Mouse (Mus musculus) liver, embryonic 13.5 days (tissue): ENCODE measurements around the gene Ppm1h. TPM values are rescaled to one million over a fixed set of nuclear protein-coding genes. Genes with fewer than 3 reads are reported as not detected.

Experiments used
- ATAC-seq: fragments of 200-750 bp; cut with Nextera tagmentation; 2 replicates; pipeline ENCODE4 v1.8.0; 2017; ENCODE audit warnings: low read depth, mild to moderate bottlenecking, moderate number of reproducible peaks, moderate library complexity
- DNase-seq: peaks from one replicate; pipeline ENCODE4 v3.0.0; 2022
- H3K27ac ChIP-seq: fragments of 300-500 bp; sonication (generic); 2 replicates; pipeline ENCODE4 v1.5.1; 2015; ENCODE audit warnings: moderate library complexity, mild to moderate bottlenecking, inconsistent platforms
- H3K27me3 ChIP-seq: fragments of 300-500 bp; sonication (generic); 2 replicates; pipeline ENCODE4 v1.6.1; 2015; ENCODE audit warnings: mild to moderate bottlenecking, inconsistent platforms
- H3K36me3 ChIP-seq: fragments of 300-500 bp; sonication (generic); 2 replicates; pipeline ENCODE4 v1.6.1; 2015; ENCODE audit warnings: mild to moderate bottlenecking, inconsistent platforms
- H3K4me1 ChIP-seq: fragments of 300-500 bp; sonication (generic); replicated peaks from 2 replicates; pipeline ENCODE4 v1.6.1; 2015; ENCODE audit warnings: inconsistent platforms
- H3K4me2 ChIP-seq: fragments of 300-500 bp; sonication (generic); 2 replicates; pipeline ENCODE4 v1.6.1; 2015; ENCODE audit warnings: inconsistent platforms, mild to moderate bottlenecking, moderate library complexity
- H3K4me3 ChIP-seq: fragments of 300-500 bp; sonication (generic); replicated peaks from 2 replicates; pipeline ENCODE4 v1.5.1; 2015; ENCODE audit warnings: mild to moderate bottlenecking, inconsistent platforms
- H3K9ac ChIP-seq: fragments of 300-500 bp; sonication (generic); 2 replicates; pipeline ENCODE4 v1.6.1; 2015; ENCODE audit warnings: mild to moderate bottlenecking, inconsistent platforms
- H3K9me3 ChIP-seq: fragments of 300-500 bp; sonication (generic); replicated peaks from 2 replicates; pipeline ENCODE4 v1.6.1; 2016; ENCODE audit warnings: inconsistent platforms
- WGBS: fragments of 180-500 bp; shearing (Covaris S2); methylation state at CpG from one replicate; pipeline ENCODE4 v1.1.7; 2015; ENCODE audit not compliant: insufficient replicate concordance; 5-methylcytosine and 5-hydroxymethylcytosine counted together
- polyA plus RNA-seq: library from polyadenylated mRNA; unstranded; fragments of >200 nt; fragmentation: Nextera tagmentation; extraction: Ambion mirVana; gene quantifications from 2 replicates; pipeline ENCODE4 v1.2.1, GENCODE M21; 2015

Ppm1h gene
- polyA plus RNA-seq, 1 experiment from 2014 or later, result 1.5 TPM

- H3K27ac ChIP-seq, result no peak overlapping the region
- no peak for DNase-seq
- no peaks in the 10 kb centered on the region for H3K27me3 ChIP-seq
- no peak overlapping the region for H3K4me3 ChIP-seq
- no peak overlapping the region for H3K9ac ChIP-seq
- no peaks in the 10 kb centered on the region for H3K9me3 ChIP-seq
- 60% methylated on average over 6 of the region's 6 CpGs for WGBS
- no peaks in the 10 kb centered on the region for H3K4me1 ChIP-seq
- no peaks in the 10 kb centered on the region for H3K36me3 ChIP-seq
- no peak for ATAC-seq
- no peak overlapping the region for H3K4me2 ChIP-seq
These were observed 143.0 kb downstream of the Ppm1h start for GRCm38 (mm10) chr10:122821549-122821948.

DNA sequence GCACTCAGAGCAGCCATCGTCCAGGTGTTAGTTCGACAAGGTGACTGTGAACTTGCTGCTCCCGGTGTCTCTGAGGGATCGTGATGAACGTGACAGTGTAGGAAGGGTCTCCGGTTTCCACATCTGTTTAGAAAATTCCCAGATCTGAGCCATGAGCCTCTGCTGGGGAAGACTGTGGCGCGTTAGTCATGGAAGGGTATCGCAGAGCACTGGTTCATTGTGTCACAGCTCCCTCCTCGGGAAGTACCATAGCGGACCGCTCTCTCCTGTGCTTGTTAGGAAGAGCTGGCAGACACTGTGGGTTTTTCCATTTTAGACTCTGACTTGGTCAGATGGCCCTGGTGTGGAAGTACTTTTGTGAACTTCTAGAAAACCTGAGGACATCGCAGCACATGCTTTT lies 145.1 kb downstream of the Ppm1h start:
- WGBS, result 78% methylated on average over 13 of the region's 13 CpGs

DNA sequence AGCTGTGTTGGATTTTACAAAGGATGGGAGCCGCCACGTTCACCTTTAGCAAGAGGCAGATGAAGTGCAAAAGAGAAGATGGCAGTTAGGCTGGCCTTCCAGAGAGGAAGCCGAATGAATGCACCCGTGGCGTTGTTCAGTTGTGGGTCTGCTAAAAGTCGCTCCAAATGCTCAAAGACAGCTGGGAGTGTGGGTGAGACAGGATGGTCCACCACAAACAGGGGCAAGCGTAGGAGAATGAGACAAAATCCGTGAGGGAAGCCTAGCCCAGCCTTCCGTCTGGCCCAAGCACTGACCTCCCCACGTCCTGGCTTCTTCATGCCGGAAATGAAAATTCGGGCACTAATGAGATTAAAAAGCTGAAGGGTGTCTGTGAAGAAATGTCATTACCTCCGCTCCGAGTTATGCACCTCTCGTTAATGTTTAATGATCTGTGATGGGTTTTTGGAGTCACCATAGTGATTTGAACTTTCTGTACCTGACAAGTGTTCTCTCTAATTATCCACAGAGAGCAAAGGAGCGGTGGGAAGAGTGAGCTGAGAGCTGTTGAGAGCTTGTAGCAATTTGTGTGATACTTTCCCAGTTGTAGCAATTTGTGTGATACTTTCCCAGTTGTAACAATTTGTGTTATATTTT lies 148.3 kb downstream of the Ppm1h start:
- H3K9me3 ChIP-seq, result no peaks in the 10 kb centered on the region
- ATAC-seq, result no peak
- no peak for DNase-seq
- no peaks in the 10 kb centered on the region for H3K4me1 ChIP-seq
- no peak overlapping the region for H3K9ac ChIP-seq
- no peak overlapping the region for H3K4me2 ChIP-seq
- H3K4me3 ChIP-seq, result no peak overlapping the region
- no peaks in the 10 kb centered on the region for H3K27me3 ChIP-seq
- WGBS, result 77% methylated on average over 16 of the region's 16 CpGs
- H3K36me3 ChIP-seq, result no peaks in the 10 kb centered on the region
- H3K27ac ChIP-seq, result no peak overlapping the region

More for the DNA sequence above, 145.1 kb downstream of the Ppm1h start:
- Histone ChIP-seq H3K4me3 (no peak overlapping the region), H3K9me3 (no peaks in the 10 kb centered on the region), H3K36me3 (no peaks in the 10 kb centered on the region), H3K27me3 (no peaks in the 10 kb centered on the region), H3K4me2 (no peak overlapping the region), H3K9ac (no peak overlapping the region), H3K27ac (no peak overlapping the region), H3K4me1 (no peaks in the 10 kb centered on the region)
- no peak for DNase-seq
- ATAC-seq, result no peak

GRCm38 (mm10) chr10:122827719-122828414 lies 149.3 kb downstream of the Ppm1h start:
- 68% methylated on average over 12 of the region's 12 CpGs for WGBS
- H3K4me3 ChIP-seq, result no peak overlapping the region
- no peak overlapping the region for H3K4me2 ChIP-seq
- DNase-seq (no peak), ATAC-seq (no peak)
- H3K36me3 ChIP-seq, result no peaks in the 10 kb centered on the region
- H3K27ac ChIP-seq, result no peak overlapping the region
- no peaks in the 10 kb centered on the region for H3K27me3 ChIP-seq
- no peaks in the 10 kb centered on the region for H3K4me1 ChIP-seq
- no peak overlapping the region for H3K9ac ChIP-seq
- H3K9me3 ChIP-seq, result no peaks in the 10 kb centered on the region

DNA sequence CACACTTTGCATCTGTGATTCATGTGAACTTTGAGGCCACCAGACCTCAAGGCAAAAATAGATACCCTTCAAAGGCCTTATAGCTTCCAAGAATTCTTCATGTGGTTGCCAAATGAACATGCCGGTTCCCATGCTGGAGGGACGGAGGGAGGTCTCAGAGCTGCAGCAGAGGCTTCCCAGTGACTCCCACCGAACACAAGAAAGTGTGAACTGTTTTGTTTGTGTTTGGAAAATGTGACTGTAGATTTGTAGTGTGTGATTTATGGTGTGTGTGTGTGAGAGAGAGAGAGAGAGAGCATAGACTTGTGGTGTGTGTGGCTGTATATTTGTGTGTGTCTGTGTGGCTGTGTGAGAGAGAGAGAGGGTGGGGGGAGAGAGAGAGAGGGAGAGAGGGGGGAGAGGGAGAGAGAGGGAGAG lies 151.2 kb downstream of the Ppm1h start:
- ATAC-seq, result no peak
- WGBS, result 69% methylated on average over 3 of the region's 3 CpGs

DNA sequence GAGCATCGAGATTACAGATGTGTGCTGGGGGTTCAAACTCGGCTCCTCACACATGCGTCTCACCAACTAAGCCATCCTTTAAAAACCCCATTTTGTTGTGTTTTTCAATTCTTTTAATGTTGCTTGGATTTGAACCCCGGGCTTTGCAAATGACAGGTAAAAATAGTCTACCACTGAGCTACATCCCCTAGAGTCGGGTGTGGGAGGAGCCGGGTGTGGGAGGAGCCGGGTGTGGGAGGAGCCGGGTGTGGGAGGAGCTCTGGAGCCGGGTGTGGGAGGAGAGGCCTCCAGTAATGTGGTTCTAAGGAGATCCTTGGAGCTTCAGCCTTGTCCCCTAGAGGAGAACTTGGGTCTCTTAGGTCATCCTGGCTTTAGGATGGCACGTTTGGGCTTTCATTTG lies 152.1 kb downstream of the Ppm1h start:
- WGBS, result 66% methylated on average over 10 of the region's 10 CpGs
- no peak for ATAC-seq
- Histone ChIP-seq H3K27ac (no peak overlapping the region), H3K4me3 (no peak overlapping the region), H3K36me3 (no peaks in the 10 kb centered on the region), H3K4me2 (no peak overlapping the region), H3K27me3 (no peaks in the 10 kb centered on the region), H3K4me1 (no peaks in the 10 kb centered on the region), H3K9ac (no peak overlapping the region), H3K9me3 (no peaks in the 10 kb centered on the region)
- no peak for DNase-seq

More for the DNA sequence above, 151.2 kb downstream of the Ppm1h start:
- DNase-seq, result no peak
- no peaks in the 10 kb centered on the region for H3K27me3 ChIP-seq
- H3K4me1 ChIP-seq, result no peaks in the 10 kb centered on the region
- H3K4me2 ChIP-seq, result no peak overlapping the region
- no peaks in the 10 kb centered on the region for H3K9me3 ChIP-seq
- H3K36me3 ChIP-seq, result no peaks in the 10 kb centered on the region
- no peak overlapping the region for H3K27ac ChIP-seq
- no peak overlapping the region for H3K9ac ChIP-seq
- no peak overlapping the region for H3K4me3 ChIP-seq

GRCm38 (mm10) chr10:122842014-122842413 lies 163.5 kb downstream of the Ppm1h start:
- ATAC-seq (no peak), DNase-seq (no peak)
- 81% methylated on average over 8 of the region's 8 CpGs for WGBS
- no peaks in the 10 kb centered on the region for H3K36me3 ChIP-seq
- H3K4me1 ChIP-seq, result no peaks in the 10 kb centered on the region
- H3K4me2 ChIP-seq, result no peak overlapping the region
- H3K27ac ChIP-seq, result no peak overlapping the region
- no peak overlapping the region for H3K4me3 ChIP-seq
- H3K9me3 ChIP-seq, result peaks cover 5% of the 10 kb centered on the region; the same call in 1 of the 2 replicates
- H3K27me3 ChIP-seq, result no peaks in the 10 kb centered on the region
- no peak overlapping the region for H3K9ac ChIP-seq

DNA sequence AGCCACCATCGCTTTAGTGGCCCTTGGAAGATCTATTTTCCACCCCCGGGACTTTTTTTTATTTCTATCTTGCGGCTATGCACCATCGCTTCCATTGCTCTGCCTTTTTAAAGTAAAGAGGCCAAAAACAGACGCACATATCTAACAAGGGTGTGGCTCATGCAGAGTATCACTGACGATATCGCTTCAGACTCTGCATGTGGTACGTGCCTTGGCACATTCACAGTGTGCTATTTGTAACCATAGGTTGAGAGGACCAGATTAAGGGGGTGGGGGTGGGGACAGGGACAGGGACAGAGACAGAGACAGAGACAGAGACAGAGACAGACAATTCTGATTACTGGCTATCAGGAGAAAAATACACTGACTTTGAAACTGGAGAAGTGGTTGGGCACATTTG lies 164.4 kb downstream of the Ppm1h start:
- Histone ChIP-seq H3K27ac (no peak overlapping the region), H3K4me3 (no peak overlapping the region), H3K36me3 (no peaks in the 10 kb centered on the region), H3K9me3 (peaks cover 5% of the 10 kb centered on the region; the same call in 1 of the 2 replicates), H3K4me1 (no peaks in the 10 kb centered on the region), H3K27me3 (no peaks in the 10 kb centered on the region), H3K4me2 (no peak overlapping the region), H3K9ac (no peak overlapping the region)
- no peak for ATAC-seq
- WGBS, result 76% methylated on average over 8 of the region's 8 CpGs
- DNase-seq, result no peak

DNA sequence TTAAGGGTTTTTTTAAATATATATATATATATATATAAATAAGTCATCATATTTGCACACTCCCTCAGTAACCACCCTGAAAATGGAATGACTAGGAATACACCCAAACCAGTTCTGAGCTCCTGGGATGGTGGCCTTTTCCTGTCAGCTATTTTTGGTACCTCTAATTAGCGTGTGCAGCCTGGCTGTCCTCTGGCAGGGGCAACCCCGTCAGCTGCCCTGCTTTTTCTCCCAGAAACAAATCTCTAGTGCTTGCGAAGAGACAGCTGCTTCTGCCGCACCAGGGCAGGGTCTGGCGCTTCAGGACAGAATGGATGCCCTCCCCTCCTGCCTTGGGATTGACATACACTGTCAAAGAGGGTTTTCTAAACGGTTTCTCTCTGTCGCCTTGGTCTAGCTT lies 166.9 kb downstream of the Ppm1h start:
- ATAC-seq, result no peak
- Histone ChIP-seq H3K9me3 (peaks cover 5% of the 10 kb centered on the region; the same call in 1 of the 2 replicates), H3K4me2 (no peak overlapping the region), H3K9ac (no peak overlapping the region), H3K4me3 (no peak overlapping the region), H3K27ac (no peak overlapping the region), H3K27me3 (no peaks in the 10 kb centered on the region), H3K4me1 (no peaks in the 10 kb centered on the region), H3K36me3 (no peaks in the 10 kb centered on the region)
- no peak for DNase-seq
- 58% methylated on average over 7 of the region's 7 CpGs for WGBS

- ATAC-seq (no peak), DNase-seq (no peak)
- H3K9ac ChIP-seq, result no peak overlapping the region
- 79% methylated on average over 1 of the region's 1 CpGs for WGBS
- no peak overlapping the region for H3K27ac ChIP-seq
- H3K36me3 ChIP-seq, result no peaks in the 10 kb centered on the region
- H3K9me3 ChIP-seq, result peaks cover 5% of the 10 kb centered on the region; the same call in 1 of the 2 replicates
- no peak overlapping the region for H3K4me3 ChIP-seq
- H3K4me1 ChIP-seq, result no peaks in the 10 kb centered on the region
- no peaks in the 10 kb centered on the region for H3K27me3 ChIP-seq
- no peak overlapping the region for H3K4me2 ChIP-seq
These were observed 167.9 kb downstream of the Ppm1h start for GRCm38 (mm10) chr10:122846476-122846875.

GRCm38 (mm10) chr10:122848020-122848457 lies 169.5 kb downstream of the Ppm1h start:
- ATAC-seq, result no peak
- 80% methylated on average over 2 of the region's 2 CpGs for WGBS

More at GRCm38 (mm10) chr10:122848020-122848457, 169.5 kb downstream of the Ppm1h start:
- H3K36me3 ChIP-seq, result no peaks in the 10 kb centered on the region
- no peak overlapping the region for H3K27ac ChIP-seq
- H3K27me3 ChIP-seq, result no peaks in the 10 kb centered on the region
- H3K9ac ChIP-seq, result no peak overlapping the region
- no peak overlapping the region for H3K4me3 ChIP-seq
- H3K9me3 ChIP-seq, result no peaks in the 10 kb centered on the region; the same call in 1 of the 2 replicates
- no peak overlapping the region for H3K4me2 ChIP-seq
- no peaks in the 10 kb centered on the region for H3K4me1 ChIP-seq
- DNase-seq, result no peak
